Mouse (Mus musculus) ES-Bruce4 (cell line): ENCODE results near the gene Bco1. TPM values are rescaled to one million over a fixed set of nuclear protein-coding genes. Genes with fewer than 3 reads are reported as not detected.

Experiments used
- H3K27ac ChIP-seq: 2 replicates; pipeline ENCODE4 v1.5.1; 2012; ENCODE audit warnings: low read length, inconsistent platforms; ENCODE audit not compliant: insufficient read depth
- H3K27me3 ChIP-seq: 2 replicates; pipeline ENCODE4 v1.6.1; 2012; ENCODE audit warnings: mild to moderate bottlenecking, low read length, inconsistent platforms; ENCODE audit not compliant: control insufficient read depth, poor library complexity, insufficient read depth, severe bottlenecking
- H3K36me3 ChIP-seq: 2 replicates; pipeline ENCODE4 v1.6.1; 2012; ENCODE audit warnings: inconsistent platforms, mild to moderate bottlenecking, low read length, moderate library complexity; ENCODE audit not compliant: control insufficient read depth, poor library complexity, insufficient read depth, severe bottlenecking
- H3K4me1 ChIP-seq: one replicate; pipeline ENCODE4 v1.8.1; 2011; ENCODE audit warnings: low read length; ENCODE audit not compliant: control insufficient read depth, insufficient read depth
- H3K4me3 ChIP-seq: 2 replicates; pipeline ENCODE4 v1.5.1; 2011; ENCODE audit warnings: low read depth, mild to moderate bottlenecking, low read length
- H3K9ac ChIP-seq: 2 replicates; pipeline ENCODE4 v1.6.1; 2012; ENCODE audit warnings: low read depth, mild to moderate bottlenecking, inconsistent platforms; ENCODE audit not compliant: poor library complexity, severe bottlenecking
- H3K9me3 ChIP-seq: replicated peaks from 2 replicates; pipeline ENCODE4 v1.6.1; 2012; ENCODE audit warnings: mild to moderate bottlenecking, low read length, inconsistent platforms; ENCODE audit not compliant: control insufficient read depth, poor library complexity, insufficient read depth, severe bottlenecking
- CTCF ChIP-seq: IDR thresholded peaks from one replicate; pipeline ENCODE4 v1.8.1; 2011; ENCODE audit warnings: low read depth, low read length
- EP300 ChIP-seq: IDR thresholded peaks from 2 replicates; pipeline ENCODE4 v1.6.1; 2011; ENCODE audit warnings: low read depth, low read length; ENCODE audit not compliant: insufficient read depth
- POLR2A ChIP-seq: IDR thresholded peaks from one replicate; pipeline ENCODE4 v1.8.1; 2011; ENCODE audit warnings: low read length; ENCODE audit not compliant: insufficient read depth
- polyA plus RNA-seq: library from polyadenylated mRNA; stranded (reverse); fragments of >200 nt; gene quantifications from 2 replicates; pipeline ENCODE4 v1.2.4, GENCODE M21; 2011; ENCODE audit warnings: low read depth; ENCODE audit not compliant: missing spikeins, insufficient read depth, insufficient read length

The Bco1 gene
- polyA plus RNA-seq, 1 experiment, result not detected

GRCm38 (mm10) chr8:117068294-117068693 is 27.4 kb upstream of the Bco1 start:
- no peak for TF ChIP-seq POLR2A
- no peak for TF ChIP-seq EP300
- TF ChIP-seq CTCF, result no peak
- Histone ChIP-seq H3K27me3 (no peaks in the 10 kb centered on the region), H3K27ac (no peak overlapping the region)

GRCm38 (mm10) chr8:117069708-117070107 is 25.9 kb upstream of the Bco1 start:
- no peak overlapping the region for H3K27ac ChIP-seq
- H3K9ac ChIP-seq, result no peak overlapping the region
- no peaks in the 10 kb centered on the region for H3K9me3 ChIP-seq
- no peaks in the 10 kb centered on the region for H3K27me3 ChIP-seq
- H3K36me3 ChIP-seq, result no peaks in the 10 kb centered on the region
- TF ChIP-seq POLR2A (no peak), EP300 (no peak), CTCF (no peak)
- peaks cover 2% of the 10 kb centered on the region for H3K4me1 ChIP-seq
- no peak overlapping the region for H3K4me3 ChIP-seq

More at GRCm38 (mm10) chr8:117068294-117068693, 27.4 kb upstream of the Bco1 start:
- no peaks in the 10 kb centered on the region for H3K9me3 ChIP-seq
- peaks cover 2% of the 10 kb centered on the region for H3K4me1 ChIP-seq
- H3K9ac ChIP-seq, result no peak overlapping the region
- no peaks in the 10 kb centered on the region for H3K36me3 ChIP-seq
- H3K4me3 ChIP-seq, result no peak overlapping the region

GRCm38 (mm10) chr8:117074350-117075182 is 21.1 kb upstream of the Bco1 start:
- Histone ChIP-seq H3K27ac (no peak overlapping the region), H3K4me1 (no peaks in the 10 kb centered on the region), H3K9me3 (no peaks in the 10 kb centered on the region), H3K27me3 (no peaks in the 10 kb centered on the region), H3K4me3 (no peak overlapping the region), H3K36me3 (no peaks in the 10 kb centered on the region), H3K9ac (no peak overlapping the region)
- TF ChIP-seq POLR2A (no peak), EP300 (no peak), CTCF (no peak)

GRCm38 (mm10) chr8:117078367-117078926 is 17.2 kb upstream of the Bco1 start:
- H3K27me3 ChIP-seq, result no peaks in the 10 kb centered on the region
- H3K27ac ChIP-seq, result no peak overlapping the region
- H3K4me3 ChIP-seq, result no peak overlapping the region
- no peak overlapping the region for H3K9ac ChIP-seq
- no peaks in the 10 kb centered on the region for H3K36me3 ChIP-seq
- H3K4me1 ChIP-seq, result no peaks in the 10 kb centered on the region
- no peak for TF ChIP-seq EP300
- TF ChIP-seq POLR2A, result no peak
- TF ChIP-seq CTCF, result no peak
- no peaks in the 10 kb centered on the region for H3K9me3 ChIP-seq

- Histone ChIP-seq H3K9ac (no peak overlapping the region), H3K4me1 (no peaks in the 10 kb centered on the region), H3K27ac (no peak overlapping the region), H3K27me3 (no peaks in the 10 kb centered on the region), H3K9me3 (no peaks in the 10 kb centered on the region), H3K4me3 (no peak overlapping the region), H3K36me3 (no peaks in the 10 kb centered on the region)
- TF ChIP-seq CTCF (no peak), EP300 (no peak), POLR2A (no peak)
These were observed 16.0 kb upstream of the Bco1 start for GRCm38 (mm10) chr8:117079652-117080051.

- Histone ChIP-seq H3K27ac (no peak within 1 kb of the TSS), H3K9ac (no peak within 1 kb of the TSS), H3K36me3 (no peaks in the 10 kb centered on the region), H3K9me3 (no peaks in the 10 kb centered on the region), H3K4me1 (no peaks in the 10 kb centered on the region), H3K27me3 (no peaks in the 10 kb centered on the region), H3K4me3 (no peak within 1 kb of the TSS)
- TF ChIP-seq POLR2A (no peak), CTCF (no peak), EP300 (no peak)
These were observed 13.2 kb upstream of the Bco1 start, which contains the start of gene Pkd1l2 for GRCm38 (mm10) chr8:117082399-117082872. Gene Pkd1l2, minus strand, starts transcription at chr8:117082449.
